In the genomic region with DNA sequence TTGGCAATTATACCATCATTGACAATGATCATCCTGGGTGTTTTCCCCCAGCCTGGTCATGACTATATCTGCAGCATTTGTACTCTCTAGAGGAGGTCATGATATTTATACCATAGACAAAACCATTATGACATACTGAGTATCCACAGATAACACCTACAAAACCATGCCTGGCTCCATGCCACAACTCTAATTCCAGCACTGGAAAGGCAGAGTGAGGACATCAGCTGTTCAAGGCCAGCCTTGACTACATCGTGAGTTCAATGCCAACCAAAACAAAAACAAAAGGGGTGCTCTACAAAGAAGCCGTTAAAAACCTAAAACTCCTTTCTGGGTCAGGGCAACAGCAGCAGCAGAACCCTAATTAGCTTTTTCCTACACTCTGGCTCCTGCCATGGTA, we compare ENCODE assay signal across 23 mouse cellular contexts.
DNase-seq lines count a peak whose midpoint lies in the region; ATAC-seq lines count a peak whose summit lies in the region.
"Had no signal": no experiment of that assay in that cellular context is flagged by ENCODE, and none has a peak within 500 bp of the region (broad histone marks: within the 10 kb centered on the region; RNA-seq: fewer than 3 reads in every experiment).

No protein-coding gene starts in this region.

- no peaks in the 10 kb centered on the region for H3K9me3 ChIP-seq in forebrain, embryonic 16.5 days (ENCODE audit: control insufficient read depth, low read length)
- no peaks in the 10 kb centered on the region for H3K9me3 ChIP-seq in intestine, embryonic 15.5 days
- H3K9me3 ChIP-seq: forebrain, embryonic 10.5 days; forebrain, embryonic 13.5 days; heart, embryonic 12.5 days; heart, embryonic 15.5 days; hindbrain, embryonic 10.5 days; hindbrain, embryonic 13.5 days had no signal

- H3K27me3 ChIP-seq in forebrain, embryonic 16.5 days (replicated peaks; ENCODE audit: control insufficient read depth, insufficient read depth, low read length) = no peaks in the 10 kb centered on the region
- H3K27me3 ChIP-seq in intestine, embryonic 15.5 days (replicated peaks) = no peaks in the 10 kb centered on the region
- H3K27me3 ChIP-seq: forebrain, embryonic 13.5 days; heart, embryonic 12.5 days; heart, embryonic 15.5 days; hindbrain, embryonic 13.5 days had no signal

- 0 out of 2 replicates have a peak, but pooled peaks cover 2% of the 10 kb centered on the region for H3K4me1 ChIP-seq in forebrain, embryonic 16.5 days (replicated peaks; ENCODE audit: control insufficient read depth, insufficient read depth, low read length)
- no peaks in the 10 kb centered on the region for H3K4me1 ChIP-seq in intestine, embryonic 15.5 days (replicated peaks)
- H3K4me1 ChIP-seq: forebrain, embryonic 10.5 days; forebrain, embryonic 13.5 days; hindbrain, embryonic 10.5 days; hindbrain, embryonic 13.5 days had no signal

- no peak overlapping the region for H3K9ac ChIP-seq in forebrain, embryonic 16.5 days (replicated peaks; ENCODE audit: low read depth, low read length)
- H3K9ac ChIP-seq in intestine, embryonic 15.5 days = no peak overlapping the region
- H3K9ac ChIP-seq: forebrain, embryonic 13.5 days; heart, embryonic 12.5 days; heart, embryonic 15.5 days; hindbrain, embryonic 13.5 days had no signal

- H3K4me3 ChIP-seq in forebrain, embryonic 16.5 days (replicated peaks; ENCODE audit: low read length) = no peak overlapping the region
- H3K4me3 ChIP-seq in intestine, embryonic 15.5 days (replicated peaks) = no peak overlapping the region
- H3K4me3 ChIP-seq: forebrain, embryonic 10.5 days; forebrain, embryonic 13.5 days; heart, embryonic 12.5 days; heart, embryonic 15.5 days; hindbrain, embryonic 10.5 days; hindbrain, embryonic 13.5 days had no signal

- H3K36me3 ChIP-seq in forebrain, embryonic 16.5 days (ENCODE audit: control insufficient read depth, insufficient read depth) = no peaks in the 10 kb centered on the region
- no peaks in the 10 kb centered on the region for H3K36me3 ChIP-seq in intestine, embryonic 15.5 days
- H3K36me3 ChIP-seq: forebrain, embryonic 10.5 days; heart, embryonic 12.5 days; heart, embryonic 15.5 days; hindbrain, embryonic 10.5 days; hindbrain, embryonic 13.5 days had no signal

- WGBS in forebrain, embryonic 16.5 days = 42% methylated on average over 2 of the region's 2 CpGs
- 86% methylated on average over 2 of the region's 2 CpGs for WGBS in intestine, embryonic 15.5 days

- no peak overlapping the region for H3K4me2 ChIP-seq in forebrain, embryonic 16.5 days (ENCODE audit: low read length)
- H3K4me2 ChIP-seq in intestine, embryonic 15.5 days (replicated peaks) = no peak overlapping the region
- H3K4me2 ChIP-seq: forebrain, embryonic 13.5 days; heart, embryonic 12.5 days; heart, embryonic 15.5 days; hindbrain, embryonic 13.5 days had no signal

- H3K27ac ChIP-seq in forebrain, embryonic 16.5 days (ENCODE audit: low read length) = no peak overlapping the region
- no peak overlapping the region for H3K27ac ChIP-seq in intestine, embryonic 15.5 days
- H3K27ac ChIP-seq: forebrain, embryonic 10.5 days; forebrain, embryonic 13.5 days; heart, embryonic 15.5 days; hindbrain, embryonic 10.5 days; hindbrain, embryonic 13.5 days had no signal

- ATAC-seq in forebrain, embryonic 16.5 days = no peak
- ATAC-seq in intestine, embryonic 15.5 days = no peak
- ATAC-seq: CD4-positive, CD25-positive, alpha-beta regulatory T cell, adult 4 months; forebrain, embryonic 13.5 days; hindbrain, embryonic 16.5 days; intestine, embryonic 16.5 days had no signal

- DNase-seq in ovary, postnatal 36 days (ENCODE audit: low spot score) = peak; percentile 60
- no peak for DNase-seq in ovary, postnatal 10 days (ENCODE audit: low spot score)
- peak; percentile 64 for DNase-seq in adrenal gland, adult 2 months
- peak; percentile 61 for DNase-seq in adrenal gland, postnatal 10 days
- DNase-seq in adrenal gland, postnatal 36 days = peak; percentile 54 to 70
- DNase-seq: cerebellum, adult 18-20 months; cerebellum, adult 9-10 months; cerebellum, postnatal 14 days; gastrocnemius, postnatal 25 days; heart, adult 18-20 months; heart, postnatal 10 days; heart, postnatal 36 days had no signal
